Mouse (Mus musculus): ENCODE measurements around the gene Snx27. TPM values are rescaled to one million over a fixed set of nuclear protein-coding genes. Genes with fewer than 3 reads are reported as not detected.

Gene Snx27
- total RNA-seq, 1 experiment: 33.1 TPM

DNA sequence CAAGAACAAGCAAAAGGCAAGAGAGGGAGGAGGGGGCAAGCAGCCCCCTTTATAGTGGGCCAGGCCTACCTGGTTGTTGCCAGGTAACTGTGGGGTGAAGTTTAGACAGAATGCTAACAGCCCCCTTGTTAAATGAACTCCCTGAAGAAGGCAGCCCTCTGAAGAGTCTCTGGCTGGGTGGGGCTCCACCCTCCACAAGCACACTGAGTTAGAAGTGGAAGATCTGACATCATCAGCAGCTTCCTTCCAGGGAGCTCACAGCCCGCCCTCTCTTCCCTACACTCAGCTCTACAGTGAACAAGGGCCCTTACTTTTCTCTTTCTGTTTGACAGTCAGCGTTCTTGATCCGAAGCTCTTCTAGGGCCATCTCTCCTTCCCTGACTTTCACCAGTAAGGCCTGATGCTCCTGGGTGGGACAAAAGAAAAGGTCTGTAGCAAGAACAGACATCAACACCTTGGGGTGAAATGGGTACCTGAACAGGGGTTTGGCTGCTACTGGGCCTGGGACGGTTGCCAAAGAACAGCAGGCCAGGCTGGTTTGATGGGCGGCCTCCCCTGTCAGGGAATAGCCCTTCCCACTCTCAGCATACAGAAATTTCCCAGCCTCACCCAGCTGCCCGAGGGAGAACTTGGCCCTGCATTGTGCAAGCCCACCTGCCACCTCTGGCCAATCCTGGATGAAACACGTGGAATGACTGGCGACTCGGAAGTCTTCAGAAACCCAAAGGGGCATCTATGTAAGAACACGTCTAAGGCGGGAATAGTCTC is 39.4 kb upstream of the Snx27 start:
- no peak for DNase-seq (ENCODE audit: low read depth, low spot score)
- H3K4me3 ChIP-seq (ENCODE audit: insufficient read depth in 1 of 2, low read depth in 1 of 2, low read length in 2 of 2, poor library complexity in 1 of 2, severe bottlenecking in 1 of 2): no peak overlapping the region

GRCm38 (mm10) chr3:94616717-94617116 is 34.2 kb upstream of the Snx27 start:
- Histone ChIP-seq H3K27ac (ENCODE audit: insufficient read depth, low read depth, low read length, poor library complexity, severe bottlenecking) (no peak overlapping the region), H3K4me3 (ENCODE audit: insufficient read depth in 1 of 2, low read depth in 1 of 2, low read length in 2 of 2, poor library complexity in 1 of 2, severe bottlenecking in 1 of 2) (no peak overlapping the region), H3K9me3 (ENCODE audit: control insufficient read depth, insufficient read depth, low read depth, low read length) (no peaks in the 10 kb centered on the region), H3K4me1 (ENCODE audit: control insufficient read depth in 2 of 2, insufficient read depth in 2 of 2, low read length in 2 of 2, poor library complexity in 1 of 2) (0 out of 4 replicates have a peak, but pooled peaks cover 0 to 1% of the 10 kb centered on the region in 2 experiments), H3K36me3 (ENCODE audit: control insufficient read depth, insufficient read depth, low read length, poor library complexity, severe bottlenecking) (no peaks in the 10 kb centered on the region), H3K9ac (ENCODE audit: insufficient read depth, low read depth, low read length, poor library complexity, severe bottlenecking) (no peak overlapping the region)
- DNase-seq (ENCODE audit: low read depth, low spot score): peak; percentile 54
- TF ChIP-seq CHD2 (IDR thresholded peaks at IDR 0.05; ENCODE audit: low read depth, low read length) (no peak), ZNF384 (IDR thresholded peaks at IDR 0.05; ENCODE audit: low read depth, low read length) (no peak), ZC3H11A (IDR thresholded peaks at IDR 0.05; ENCODE audit: borderline replicate concordance, low read depth, low read length) (peak; percentile 27; the same call in 1 of the 2 replicates), MAFK (IDR thresholded peaks at IDR 0.05; ENCODE audit: insufficient read depth, low read depth, low read length) (no peak), HCFC1 (IDR thresholded peaks at IDR 0.05; ENCODE audit: borderline replicate concordance, insufficient read depth, low read length) (no peak)
- in situ Hi-C loops (cut with MboI; ENCODE audit: low sequenced_read_pairs in 2 of 2, unreplicated experiment in 2 of 2): no loop called here

More for the DNA sequence above, 39.4 kb upstream of the Snx27 start:
- H3K36me3 ChIP-seq (ENCODE audit: control insufficient read depth, insufficient read depth, low read length, poor library complexity, severe bottlenecking): no peaks in the 10 kb centered on the region
- no peak overlapping the region for H3K27ac ChIP-seq (ENCODE audit: insufficient read depth, low read depth, low read length, poor library complexity, severe bottlenecking)
- TF ChIP-seq CHD2 (IDR thresholded peaks at IDR 0.05; ENCODE audit: low read depth, low read length) (no peak), HCFC1 (IDR thresholded peaks at IDR 0.05; ENCODE audit: borderline replicate concordance, insufficient read depth, low read length) (no peak), ZNF384 (IDR thresholded peaks at IDR 0.05; ENCODE audit: low read depth, low read length) (no peak), MAFK (IDR thresholded peaks at IDR 0.05; ENCODE audit: insufficient read depth, low read depth, low read length) (no peak), ZC3H11A (IDR thresholded peaks at IDR 0.05; ENCODE audit: borderline replicate concordance, low read depth, low read length) (no peak)
- no peaks in the 10 kb centered on the region for H3K9me3 ChIP-seq (ENCODE audit: control insufficient read depth, insufficient read depth, low read depth, low read length)
- H3K9ac ChIP-seq (ENCODE audit: insufficient read depth, low read depth, low read length, poor library complexity, severe bottlenecking): no peak overlapping the region
- H3K4me1 ChIP-seq (ENCODE audit: control insufficient read depth in 2 of 2, insufficient read depth in 2 of 2, low read length in 2 of 2, poor library complexity in 1 of 2): no peaks in the 10 kb centered on the region
- in situ Hi-C loops (cut with MboI; ENCODE audit: low sequenced_read_pairs in 2 of 2, unreplicated experiment in 2 of 2): no loop called here

- no peak overlapping the region for H3K4me3 ChIP-seq (ENCODE audit: insufficient read depth in 1 of 2, low read depth in 1 of 2, low read length in 2 of 2, poor library complexity in 1 of 2, severe bottlenecking in 1 of 2)
- no peak overlapping the region for H3K9ac ChIP-seq (ENCODE audit: insufficient read depth, low read depth, low read length, poor library complexity, severe bottlenecking)
- peaks cover 1 to 3% of the 10 kb centered on the region in 2 experiments; a peak in 1 of 4 replicates for H3K4me1 ChIP-seq (ENCODE audit: control insufficient read depth in 2 of 2, insufficient read depth in 2 of 2, low read length in 2 of 2, poor library complexity in 1 of 2)
- H3K9me3 ChIP-seq (ENCODE audit: control insufficient read depth, insufficient read depth, low read depth, low read length): no peaks in the 10 kb centered on the region
- in situ Hi-C loops (cut with MboI; ENCODE audit: low sequenced_read_pairs in 2 of 2, unreplicated experiment in 2 of 2): no loop called here
- no peak for DNase-seq (ENCODE audit: low read depth, low spot score)
- no peaks in the 10 kb centered on the region for H3K36me3 ChIP-seq (ENCODE audit: control insufficient read depth, insufficient read depth, low read length, poor library complexity, severe bottlenecking)
- no peak for TF ChIP-seq MAFK (IDR thresholded peaks at IDR 0.05; ENCODE audit: insufficient read depth, low read depth, low read length)
- TF ChIP-seq ZC3H11A (IDR thresholded peaks at IDR 0.05; ENCODE audit: borderline replicate concordance, low read depth, low read length): no peak
- TF ChIP-seq ZNF384 (IDR thresholded peaks at IDR 0.05; ENCODE audit: low read depth, low read length): no peak
- no peak for TF ChIP-seq CHD2 (IDR thresholded peaks at IDR 0.05; ENCODE audit: low read depth, low read length)
- no peak for TF ChIP-seq HCFC1 (IDR thresholded peaks at IDR 0.05; ENCODE audit: borderline replicate concordance, insufficient read depth, low read length)
- no peak overlapping the region for H3K27ac ChIP-seq (ENCODE audit: insufficient read depth, low read depth, low read length, poor library complexity, severe bottlenecking)
Observed at GRCm38 (mm10) chr3:94613258-94613878, 30.9 kb upstream of the Snx27 start.

DNA sequence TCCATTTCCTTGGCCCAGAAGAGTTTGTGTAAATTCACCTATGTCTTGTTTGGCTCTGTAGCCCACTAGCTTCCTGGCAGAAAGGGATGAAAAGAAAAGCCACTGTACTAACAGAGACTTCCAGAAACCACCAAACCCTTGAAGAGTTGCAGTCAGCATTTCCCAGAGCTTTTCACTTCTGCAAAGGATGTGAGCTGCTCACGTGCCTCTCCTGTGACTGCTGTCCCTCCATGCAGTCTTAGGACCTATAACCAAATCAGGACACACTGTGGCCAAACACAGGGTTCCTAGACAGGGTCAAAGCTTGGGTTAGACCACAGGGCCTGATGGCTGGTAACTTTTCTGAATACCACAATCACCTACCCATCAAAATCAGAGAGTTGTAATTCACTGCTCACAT is 29.8 kb upstream of the Snx27 start:
- Histone ChIP-seq H3K9me3 (ENCODE audit: control insufficient read depth, insufficient read depth, low read depth, low read length) (no peaks in the 10 kb centered on the region), H3K36me3 (ENCODE audit: control insufficient read depth, insufficient read depth, low read length, poor library complexity, severe bottlenecking) (no peaks in the 10 kb centered on the region), H3K9ac (ENCODE audit: insufficient read depth, low read depth, low read length, poor library complexity, severe bottlenecking) (no peak overlapping the region), H3K4me1 (ENCODE audit: control insufficient read depth in 2 of 2, insufficient read depth in 2 of 2, low read length in 2 of 2, poor library complexity in 1 of 2) (peaks cover 1 to 3% of the 10 kb centered on the region in 2 experiments; a peak in 1 of 4 replicates), H3K4me3 (ENCODE audit: insufficient read depth in 1 of 2, low read depth in 1 of 2, low read length in 2 of 2, poor library complexity in 1 of 2, severe bottlenecking in 1 of 2) (no peak overlapping the region), H3K27ac (ENCODE audit: insufficient read depth, low read depth, low read length, poor library complexity, severe bottlenecking) (no peak overlapping the region)
- no peak for DNase-seq (ENCODE audit: low read depth, low spot score)
- in situ Hi-C loops (cut with MboI; ENCODE audit: low sequenced_read_pairs in 2 of 2, unreplicated experiment in 2 of 2): no loop called here
- no peak for TF ChIP-seq MAFK (IDR thresholded peaks at IDR 0.05; ENCODE audit: insufficient read depth, low read depth, low read length)
- TF ChIP-seq ZC3H11A (IDR thresholded peaks at IDR 0.05; ENCODE audit: borderline replicate concordance, low read depth, low read length): no peak

Measured in ES-E14 (cell line).